Mouse (Mus musculus) brain, embryonic 14.5 days (tissue): ENCODE results near the gene Cpm. TPM values are rescaled to one million over a fixed set of nuclear protein-coding genes. Genes with fewer than 3 reads are reported as not detected.
A peak's percentile ranks its signal among the peaks of the same experiment; 100 is the strongest.
"Not testable (repeated sequence)": the region's sequence is repeated elsewhere in the genome, so short reads cannot be mapped to it uniquely, and the experiment has no call there.

ENCODE experiments used
- DNase-seq: peaks from one replicate; pipeline ENCODE4 v3.0.0-alpha.2; 2011; ENCODE audit warnings: low read depth
- CTCF ChIP-seq: fragments of 200-500 bp; IDR thresholded peaks from 2 replicates; pipeline ENCODE4 v1.5.1; 2012; ENCODE audit warnings: inconsistent platforms, mild to moderate bottlenecking, moderate library complexity, borderline replicate concordance; ENCODE audit not compliant: insufficient read depth, insufficient read length; ENCODE audit errors: extremely low read depth
- POLR2A ChIP-seq: fragments of 200-500 bp; IDR thresholded peaks from 2 replicates; pipeline ENCODE4 v1.6.1; 2012; ENCODE audit warnings: mild to moderate bottlenecking, inconsistent platforms, borderline replicate concordance; ENCODE audit not compliant: poor library complexity, insufficient read depth, insufficient read length, severe bottlenecking; ENCODE audit errors: extremely low read depth
- polyA plus RNA-seq: library from polyadenylated mRNA; depleted of rRNA; stranded (reverse); fragments of >200 nt; gene quantifications from 2 replicates; pipeline ENCODE4 v1.2.3, GENCODE M21; 2012

Gene Cpm
- polyA plus RNA-seq, 1 experiment, result 3.7 TPM

DNA sequence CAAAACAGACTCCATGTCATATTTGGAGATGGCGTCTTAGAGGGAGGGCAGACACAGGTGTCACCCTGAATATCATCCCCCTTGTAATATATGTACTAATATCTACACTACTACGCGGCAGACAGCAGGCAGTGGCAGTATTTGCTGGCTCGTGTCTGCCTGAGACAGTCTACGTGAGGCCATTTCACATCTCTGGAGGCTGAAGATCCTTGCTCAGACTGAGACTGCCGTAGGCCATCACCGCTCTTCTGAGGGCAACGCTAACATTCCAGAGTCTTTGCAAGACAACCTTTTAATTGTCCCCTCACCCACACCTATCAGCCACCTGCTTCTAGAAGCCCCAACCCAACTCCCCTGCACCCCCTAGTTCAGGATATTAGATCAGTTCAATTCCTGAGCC lies 84.2 kb downstream of the Cpm start:
- no peak for TF ChIP-seq CTCF
- TF ChIP-seq POLR2A, result no peak
- no peak for DNase-seq

DNA sequence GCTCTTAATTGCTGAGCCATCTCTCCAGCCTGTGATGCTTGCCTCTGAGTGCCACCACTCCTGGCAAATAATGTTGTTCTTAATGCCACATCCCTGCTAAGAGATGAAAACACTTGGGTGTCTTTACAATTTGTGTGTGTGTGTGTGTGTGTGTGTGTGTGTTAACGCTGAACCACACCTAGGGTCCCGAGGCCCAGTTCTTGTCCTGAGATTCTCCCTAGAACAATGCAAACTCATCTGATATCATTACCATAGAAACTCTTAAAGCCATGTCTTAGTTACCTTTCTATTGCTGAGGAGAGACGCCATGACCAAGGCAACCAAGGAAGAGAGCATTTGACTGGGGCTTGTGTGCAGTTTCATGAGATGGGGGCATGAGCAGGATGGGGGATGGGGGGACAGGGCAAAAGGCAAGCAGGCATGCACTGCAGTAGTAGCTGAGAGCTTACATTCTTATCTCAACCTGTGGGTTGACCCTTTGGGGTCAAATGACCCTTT lies 84.8 kb downstream of the Cpm start:
- DNase-seq, result no peak
- TF ChIP-seq POLR2A (no peak), CTCF (no peak)

DNA sequence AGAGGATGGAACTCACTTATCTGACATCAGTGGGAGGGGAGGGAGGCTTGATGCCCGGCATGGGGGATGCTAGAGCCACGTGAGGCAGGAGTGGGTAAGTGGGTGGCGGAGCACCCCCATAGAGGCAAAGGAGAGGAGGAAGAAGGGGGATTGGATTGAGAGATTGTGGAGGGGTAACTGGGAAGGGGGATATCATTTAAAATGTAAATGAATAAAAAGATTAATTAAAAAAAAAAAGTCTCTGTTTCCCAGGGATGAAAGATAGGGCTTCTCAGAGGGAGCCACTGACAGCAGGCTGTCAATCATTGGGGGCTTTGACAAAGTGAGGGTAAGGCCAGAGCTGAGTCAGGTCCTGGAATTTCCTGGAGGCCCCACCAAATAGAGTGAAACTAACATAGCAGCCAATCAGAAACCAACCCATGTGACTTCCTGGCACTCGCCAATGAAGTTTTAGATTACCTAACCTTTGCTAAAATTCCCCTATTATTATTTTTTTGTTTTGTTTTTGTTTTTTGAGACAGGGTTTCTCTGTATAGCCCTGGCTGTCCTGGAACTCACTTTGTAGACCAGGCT lies 85.7 kb downstream of the Cpm start:
- DNase-seq, result no peak
- TF ChIP-seq POLR2A (no peak), CTCF (no peak)

- not testable (repeated sequence) for DNase-seq
These were observed 86.4 kb downstream of the Cpm start for GRCm38 (mm10) chr10:117715654-117716053.

- TF ChIP-seq POLR2A (no peak), CTCF (no peak)
These were observed 87.4 kb downstream of the Cpm start for GRCm38 (mm10) chr10:117716686-117717085.

GRCm38 (mm10) chr10:117717583-117717982 lies 88.3 kb downstream of the Cpm start:
- DNase-seq, result peak; percentile 30
- TF ChIP-seq POLR2A, result no peak
- no peak for TF ChIP-seq CTCF

More at GRCm38 (mm10) chr10:117716686-117717085, 87.4 kb downstream of the Cpm start:
- no peak for DNase-seq

DNA sequence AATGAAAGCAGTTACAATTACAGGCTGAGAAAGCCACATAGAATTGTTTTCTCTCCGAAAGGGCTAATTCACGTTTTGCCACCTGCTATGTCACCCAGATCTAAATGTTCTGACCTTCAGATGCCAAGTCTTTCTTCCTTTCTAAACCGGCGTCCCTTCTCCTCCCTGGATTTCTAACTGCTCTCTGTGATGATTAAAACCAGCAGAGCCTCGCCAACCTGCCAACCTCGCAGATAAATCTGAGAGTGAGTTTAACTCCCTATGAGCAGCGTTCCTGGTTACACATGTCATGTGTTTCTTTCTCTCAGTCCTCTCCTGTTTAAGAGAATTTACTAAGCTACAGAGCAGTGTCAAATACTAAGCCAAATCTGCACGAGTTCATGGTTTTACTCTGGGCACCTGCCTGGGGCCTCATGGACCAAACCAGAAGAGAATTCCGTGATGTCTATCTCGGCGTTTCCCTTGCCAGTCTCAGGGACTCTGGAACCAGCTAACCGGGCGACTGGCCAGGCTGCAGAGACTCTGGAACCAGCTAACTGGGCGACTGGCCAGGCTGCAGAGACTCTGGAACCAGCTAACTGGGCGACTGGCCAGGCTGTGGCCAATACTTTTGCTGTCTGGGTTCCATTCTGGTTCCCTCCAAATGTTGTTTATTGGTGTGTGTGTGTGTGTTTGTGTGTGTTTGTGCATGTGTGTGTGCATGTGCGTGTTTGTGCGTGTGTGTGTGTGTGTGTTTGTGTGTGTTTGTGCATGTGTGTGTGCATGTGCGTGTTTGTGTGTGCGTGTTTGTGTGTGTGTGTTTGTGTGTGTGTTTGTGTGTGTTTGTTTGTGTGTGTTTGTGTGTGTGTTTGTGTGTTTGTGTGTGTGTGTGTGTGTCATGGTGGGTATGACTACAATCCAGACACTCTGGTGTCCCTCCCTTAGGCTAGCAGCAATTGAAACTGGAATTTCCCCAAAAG lies 89.1 kb downstream of the Cpm start:
- TF ChIP-seq POLR2A (no peak), CTCF (no peak)
- no peak for DNase-seq

- no peak for DNase-seq
- TF ChIP-seq POLR2A, result no peak
- no peak for TF ChIP-seq CTCF
These were observed 94.9 kb downstream of the Cpm start for GRCm38 (mm10) chr10:117724136-117724718.

- TF ChIP-seq POLR2A, result no peak
- no peak for DNase-seq
These were observed 95.6 kb downstream of the Cpm start for GRCm38 (mm10) chr10:117724804-117725361.

- no peak for TF ChIP-seq POLR2A
- TF ChIP-seq CTCF, result no peak
- no peak for DNase-seq
These were observed 96.4 kb downstream of the Cpm start for GRCm38 (mm10) chr10:117725671-117726070.

- TF ChIP-seq CTCF (no peak), POLR2A (no peak)
- DNase-seq, result no peak
These were observed 97.0 kb downstream of the Cpm start for GRCm38 (mm10) chr10:117726350-117726749.
